Comparison of ENCODE assay signal across 9 mouse cellular contexts in the genomic region with DNA sequence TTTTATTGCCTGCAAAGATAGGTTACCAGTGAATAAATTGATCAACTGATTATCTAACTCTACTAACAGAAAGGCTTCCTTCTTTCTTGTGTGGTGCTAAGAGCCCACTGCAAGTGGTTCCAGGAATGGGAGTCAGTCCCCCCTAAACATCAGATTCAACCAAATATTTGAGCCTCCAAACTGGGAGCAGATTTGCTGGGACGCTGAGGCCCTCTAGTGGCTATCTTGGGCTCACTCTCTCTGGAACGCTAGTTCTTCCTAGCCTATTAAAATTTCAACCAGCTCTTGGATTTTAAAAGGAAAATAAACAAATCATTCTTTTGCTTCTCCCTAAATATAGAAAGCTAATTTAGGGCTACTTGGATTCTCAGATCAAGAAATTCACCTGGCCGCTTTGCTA.
A peak's percentile ranks its signal among the peaks of the same experiment; 100 is the strongest.
DNase-seq lines count a peak whose midpoint lies in the region; ATAC-seq and TF ChIP-seq lines count a peak whose summit lies in the region.
"Had no signal": no experiment of that assay in that cellular context is flagged by ENCODE, and none has a peak within 500 bp of the region (broad histone marks: within the 10 kb centered on the region; RNA-seq: fewer than 3 reads in every experiment).

No protein-coding gene starts in this region.

- no peaks in the 10 kb centered on the region for H3K4me1 ChIP-seq in heart, postnatal 0 days (ENCODE audit: control insufficient read depth, insufficient read depth)
- H3K4me1 ChIP-seq in E14TG2a.4 (replicated peaks; ENCODE audit: low read depth, low read length): no peaks in the 10 kb centered on the region
- no peaks in the 10 kb centered on the region for H3K4me1 ChIP-seq in forebrain, embryonic 14.5 days (ENCODE audit: control insufficient read depth, insufficient read depth, low read length)
- H3K4me1 ChIP-seq in midbrain, postnatal 0 days (ENCODE audit: insufficient read depth, low read length): no peaks in the 10 kb centered on the region
- H3K4me1 ChIP-seq: hindbrain, embryonic 15.5 days had no signal

- peak; percentile 6 for DNase-seq in heart, postnatal 0 days (ENCODE audit: low spot score)
- no peak for DNase-seq in heart, postnatal 25 days (ENCODE audit: low spot score)
- peak; percentile 55 for DNase-seq in cerebellum, adult 11-12 months
- DNase-seq in forebrain, embryonic 14.5 days (ENCODE audit: low spot score): peak; percentile 65
- DNase-seq in layer of hippocampus, postnatal 25 days (ENCODE audit: extremely low spot score in 1 of 2, low spot score in 1 of 2): peak; percentile 53 to 74
- peak; percentile 63 for DNase-seq in midbrain, postnatal 0 days (ENCODE audit: low spot score)
- no peak for DNase-seq in spleen, postnatal 14 days (ENCODE audit: low spot score in 2 of 2)

- peak; percentile 57 for TF ChIP-seq CTCF in heart, postnatal 0 days (IDR thresholded peaks at IDR 0.05; ENCODE audit: low read depth)
- TF ChIP-seq CTCF in E14TG2a.4 (conservative IDR thresholded peaks at IDR 0.05; ENCODE audit: low read length): peak; percentile 71
- peak; percentile 75 for TF ChIP-seq CTCF in midbrain, postnatal 0 days (IDR thresholded peaks at IDR 0.05)

- H3K4me3 ChIP-seq in heart, postnatal 0 days (ENCODE audit: low read depth, low read length): no peak overlapping the region
- no peak overlapping the region for H3K4me3 ChIP-seq in E14TG2a.4 (replicated peaks; ENCODE audit: low read length)
- H3K4me3 ChIP-seq in forebrain, embryonic 14.5 days (ENCODE audit: low read depth, low read length): no peak overlapping the region
- H3K4me3 ChIP-seq in midbrain, postnatal 0 days (ENCODE audit: low read depth, low read length): no peak overlapping the region
- H3K4me3 ChIP-seq: hindbrain, embryonic 15.5 days had no signal

- no peak overlapping the region for H3K9ac ChIP-seq in heart, postnatal 0 days (replicated peaks; ENCODE audit: low read depth, low read length)
- H3K9ac ChIP-seq in forebrain, embryonic 14.5 days (ENCODE audit: low read length): no peak overlapping the region
- no peak overlapping the region for H3K9ac ChIP-seq in midbrain, postnatal 0 days (replicated peaks; ENCODE audit: low read length, poor library complexity, severe bottlenecking)
- H3K9ac ChIP-seq: hindbrain, embryonic 15.5 days had no signal

- no peak for ATAC-seq in heart, postnatal 0 days (ENCODE audit: insufficient read depth, low read depth)
- ATAC-seq in forebrain, embryonic 14.5 days: peak; percentile 63; the same call in 1 of the 2 replicates
- no peak for ATAC-seq in midbrain, postnatal 0 days (ENCODE audit: low FRiP score)

- no peak overlapping the region for H3K4me2 ChIP-seq in heart, postnatal 0 days (ENCODE audit: low read depth, low read length)
- no peak overlapping the region for H3K4me2 ChIP-seq in forebrain, embryonic 14.5 days (ENCODE audit: low read length)
- H3K4me2 ChIP-seq in midbrain, postnatal 0 days (ENCODE audit: low read depth, low read length, poor library complexity, severe bottlenecking): no peak overlapping the region
- H3K4me2 ChIP-seq: hindbrain, embryonic 15.5 days had no signal

- WGBS in heart, postnatal 0 days: 18% methylated on average over 3 of the region's 3 CpGs
- WGBS in forebrain, embryonic 14.5 days: 26% methylated on average over 3 of the region's 3 CpGs
- WGBS in midbrain, postnatal 0 days: 28% methylated on average over 3 of the region's 3 CpGs

- no peak overlapping the region for H3K27ac ChIP-seq in heart, postnatal 0 days (ENCODE audit: low read depth)
- no peak overlapping the region for H3K27ac ChIP-seq in forebrain, embryonic 14.5 days (ENCODE audit: low read depth, low read length)
- no peak overlapping the region for H3K27ac ChIP-seq in midbrain, postnatal 0 days (ENCODE audit: low read depth, low read length)
- H3K27ac ChIP-seq: hindbrain, embryonic 15.5 days had no signal

- no peaks in the 10 kb centered on the region for H3K36me3 ChIP-seq in heart, postnatal 0 days (replicated peaks; ENCODE audit: control insufficient read depth, insufficient read depth, low read length)
- H3K36me3 ChIP-seq in E14TG2a.4 (ENCODE audit: insufficient read depth, low read length): no peaks in the 10 kb centered on the region
- H3K36me3 ChIP-seq in forebrain, embryonic 14.5 days (ENCODE audit: control insufficient read depth, insufficient read depth, low read length): no peaks in the 10 kb centered on the region
- H3K36me3 ChIP-seq in midbrain, postnatal 0 days (ENCODE audit: insufficient read depth, low read length): no peaks in the 10 kb centered on the region
- H3K36me3 ChIP-seq: hindbrain, embryonic 15.5 days had no signal

- intact Hi-C loops in heart, postnatal 25 days (cut with DNase I): loop anchor here (5.0 kb wide), 2 partner anchors 109 to 444 kb away; no protein-coding TSS in a partner anchor

- no peak for TF ChIP-seq EP300 in heart, postnatal 0 days (IDR thresholded peaks at IDR 0.05; ENCODE audit: low read depth)

- H3K27me3 ChIP-seq in heart, postnatal 0 days (ENCODE audit: control insufficient read depth, insufficient read depth, low read length): no peaks in the 10 kb centered on the region
- no peaks in the 10 kb centered on the region for H3K27me3 ChIP-seq in E14TG2a.4 (ENCODE audit: insufficient read depth, low read length)
- H3K27me3 ChIP-seq in forebrain, embryonic 14.5 days (replicated peaks; ENCODE audit: control insufficient read depth, insufficient read depth, low read length): no peaks in the 10 kb centered on the region
- no peaks in the 10 kb centered on the region for H3K27me3 ChIP-seq in midbrain, postnatal 0 days (ENCODE audit: insufficient read depth, low read length)
- H3K27me3 ChIP-seq: hindbrain, embryonic 15.5 days had no signal

- no peaks in the 10 kb centered on the region for H3K9me3 ChIP-seq in heart, postnatal 0 days (replicated peaks; ENCODE audit: control insufficient read depth, low read length)
- no peaks in the 10 kb centered on the region for H3K9me3 ChIP-seq in E14TG2a.4 (ENCODE audit: low read length)
- no peaks in the 10 kb centered on the region for H3K9me3 ChIP-seq in forebrain, embryonic 14.5 days (replicated peaks; ENCODE audit: control insufficient read depth, low read length)
- H3K9me3 ChIP-seq in midbrain, postnatal 0 days (ENCODE audit: low read length): no peaks in the 10 kb centered on the region
- H3K9me3 ChIP-seq: hindbrain, embryonic 15.5 days had no signal

Comparison
In these comparisons a context has a peak if more than half of its experiments do, and no peak if none do; other contexts are left out.
1. DNase-seq: peak in heart, postnatal 0 days (single experiment), cerebellum, adult 11-12 months (single experiment), forebrain, embryonic 14.5 days (single experiment), layer of hippocampus, postnatal 25 days (2 of 2) and midbrain, postnatal 0 days (single experiment); none in heart, postnatal 25 days (single experiment) and spleen, postnatal 14 days (0 of 2).
2. Peak in every context shown above with its lines, with median percentiles within 50 percentile points of each other: CTCF ChIP-seq.